ENCODE assay signal across 10 mouse cellular contexts in genomic region chr9:35282851-35283200, GRCm38 (mm10). TPM values are rescaled to one million over a fixed set of nuclear protein-coding genes. Genes with fewer than 3 reads are reported as not detected.
DNase-seq lines count a peak whose midpoint lies in the region; ATAC-seq and TF ChIP-seq lines count a peak whose summit lies in the region.
"Had no signal": no experiment of that assay in that cellular context is flagged by ENCODE, and none has a peak within 500 bp of the region (broad histone marks: within the 10 kb centered on the region; RNA-seq: fewer than 3 reads in every experiment).

No protein-coding gene starts in this region.

- no peak for TF ChIP-seq EP300 in liver, postnatal 0 days (IDR thresholded peaks at IDR 0.05; ENCODE audit: low read depth)

- WGBS in forebrain, embryonic 14.5 days, result 68% methylated on average over 5 of the region's 5 CpGs
- 67% methylated on average over 5 of the region's 5 CpGs for WGBS in forebrain, embryonic 13.5 days
- WGBS in lung, embryonic 14.5 days, result 46% methylated on average over 5 of the region's 5 CpGs
- WGBS in embryonic facial prominence, embryonic 13.5 days, result 34% methylated on average over 5 of the region's 5 CpGs
- 46% methylated on average over 5 of the region's 5 CpGs for WGBS in limb, embryonic 15.5 days
- WGBS in liver, postnatal 0 days (ENCODE audit: insufficient replicate concordance), result 75% methylated on average over 5 of the region's 5 CpGs

- H3K9ac ChIP-seq in forebrain, embryonic 14.5 days (ENCODE audit: low read length), result no peak overlapping the region
- no peak overlapping the region for H3K9ac ChIP-seq in forebrain, embryonic 13.5 days
- no peak overlapping the region for H3K9ac ChIP-seq in lung, embryonic 14.5 days
- no peak overlapping the region for H3K9ac ChIP-seq in embryonic facial prominence, embryonic 13.5 days
- no peak overlapping the region for H3K9ac ChIP-seq in limb, embryonic 15.5 days
- H3K9ac ChIP-seq in liver, postnatal 0 days (replicated peaks), result no peak overlapping the region
- H3K9ac ChIP-seq: liver, embryonic 15.5 days had no signal

- no peaks in the 10 kb centered on the region for H3K4me1 ChIP-seq in forebrain, embryonic 14.5 days (ENCODE audit: control insufficient read depth, insufficient read depth, low read length)
- peaks cover 8% of the 10 kb centered on the region; the same call in 1 of the 2 replicates for H3K4me1 ChIP-seq in forebrain, embryonic 13.5 days
- H3K4me1 ChIP-seq in lung, embryonic 14.5 days (ENCODE audit: insufficient read depth), result no peaks in the 10 kb centered on the region
- peaks cover 20% of the 10 kb centered on the region for H3K4me1 ChIP-seq in embryonic facial prominence, embryonic 13.5 days
- H3K4me1 ChIP-seq in limb, embryonic 15.5 days, result peaks cover 33% of the 10 kb centered on the region
- no peaks in the 10 kb centered on the region for H3K4me1 ChIP-seq in liver, postnatal 0 days (ENCODE audit: insufficient read depth)
- H3K4me1 ChIP-seq: liver, embryonic 15.5 days had no signal

- no peak overlapping the region for H3K4me2 ChIP-seq in forebrain, embryonic 14.5 days (ENCODE audit: low read length)
- H3K4me2 ChIP-seq in forebrain, embryonic 13.5 days, result no peak overlapping the region
- H3K4me2 ChIP-seq in lung, embryonic 14.5 days, result no peak overlapping the region
- H3K4me2 ChIP-seq in embryonic facial prominence, embryonic 13.5 days, result no peak overlapping the region
- no peak overlapping the region for H3K4me2 ChIP-seq in limb, embryonic 15.5 days
- no peak overlapping the region for H3K4me2 ChIP-seq in liver, postnatal 0 days (ENCODE audit: low read depth, low read length)
- H3K4me2 ChIP-seq: liver, embryonic 15.5 days had no signal

- TF ChIP-seq CTCF in lung, embryonic 14.5 days (IDR thresholded peaks at IDR 0.05; ENCODE audit: low read depth), result no peak
- TF ChIP-seq CTCF in liver, postnatal 0 days (IDR thresholded peaks at IDR 0.05; ENCODE audit: low read depth), result no peak

- no peaks in the 10 kb centered on the region for H3K9me3 ChIP-seq in forebrain, embryonic 14.5 days (replicated peaks; ENCODE audit: control insufficient read depth, low read length)
- H3K9me3 ChIP-seq in forebrain, embryonic 13.5 days (replicated peaks), result no peaks in the 10 kb centered on the region
- no peaks in the 10 kb centered on the region for H3K9me3 ChIP-seq in lung, embryonic 14.5 days (ENCODE audit: low read depth, low read length)
- H3K9me3 ChIP-seq in embryonic facial prominence, embryonic 13.5 days, result no peaks in the 10 kb centered on the region
- H3K9me3 ChIP-seq in limb, embryonic 15.5 days, result no peaks in the 10 kb centered on the region
- H3K9me3 ChIP-seq in liver, postnatal 0 days (ENCODE audit: low read length), result no peaks in the 10 kb centered on the region
- H3K9me3 ChIP-seq: liver, embryonic 15.5 days had no signal

- DNase-seq in forebrain, embryonic 14.5 days (ENCODE audit: low spot score), result no peak
- DNase-seq in lung, embryonic 14.5 days, result no peak
- no peak for DNase-seq in lung, postnatal 25 days (ENCODE audit: low spot score)
- no peak for DNase-seq in liver, postnatal 0 days
- DNase-seq in ovary, postnatal 10 days (ENCODE audit: low spot score), result no peak
- DNase-seq: gastrocnemius, postnatal 36 days had no signal

- H3K36me3 ChIP-seq in forebrain, embryonic 14.5 days (ENCODE audit: control insufficient read depth, insufficient read depth, low read length), result peaks cover 3% of the 10 kb centered on the region; the same call in 1 of the 2 replicates
- H3K36me3 ChIP-seq in forebrain, embryonic 13.5 days (ENCODE audit: poor library complexity, severe bottlenecking), result peaks cover 7% of the 10 kb centered on the region; the same call in 1 of the 2 replicates
- H3K36me3 ChIP-seq in lung, embryonic 14.5 days (ENCODE audit: insufficient read depth), result peaks cover 3% of the 10 kb centered on the region
- H3K36me3 ChIP-seq in embryonic facial prominence, embryonic 13.5 days, result peaks cover 3% of the 10 kb centered on the region
- peaks cover 6% of the 10 kb centered on the region; the same call in 1 of the 2 replicates for H3K36me3 ChIP-seq in limb, embryonic 15.5 days
- H3K36me3 ChIP-seq in liver, postnatal 0 days (replicated peaks; ENCODE audit: insufficient read depth, low read length), result 0 out of 2 replicates have a peak, but pooled peaks cover under 1% of the 10 kb centered on the region

- ATAC-seq in forebrain, embryonic 14.5 days, result peak; percentile 21; the same call in 1 of the 2 replicates
- no peak for ATAC-seq in forebrain, embryonic 13.5 days
- ATAC-seq in lung, embryonic 14.5 days (ENCODE audit: insufficient read depth), result peak; percentile 47; the same call in 1 of the 2 replicates
- no peak for ATAC-seq in embryonic facial prominence, embryonic 13.5 days (ENCODE audit: insufficient number of reproducible peaks, insufficient read depth, low FRiP score, low TSS enrichment, low read depth)
- no peak for ATAC-seq in limb, embryonic 15.5 days (ENCODE audit: insufficient number of reproducible peaks, low FRiP score, low TSS enrichment, low read depth)
- ATAC-seq in liver, postnatal 0 days, result no peak

- H3K4me3 ChIP-seq in forebrain, embryonic 14.5 days (ENCODE audit: low read depth, low read length), result no peak overlapping the region
- H3K4me3 ChIP-seq in forebrain, embryonic 13.5 days, result no peak overlapping the region
- H3K4me3 ChIP-seq in lung, embryonic 14.5 days (ENCODE audit: low read depth, low read length), result no peak overlapping the region
- H3K4me3 ChIP-seq in embryonic facial prominence, embryonic 13.5 days, result no peak overlapping the region
- no peak overlapping the region for H3K4me3 ChIP-seq in limb, embryonic 15.5 days
- no peak overlapping the region for H3K4me3 ChIP-seq in liver, postnatal 0 days (ENCODE audit: low read depth, low read length)
- H3K4me3 ChIP-seq: liver, embryonic 15.5 days had no signal

- H3K27me3 ChIP-seq in forebrain, embryonic 14.5 days (replicated peaks; ENCODE audit: control insufficient read depth, insufficient read depth, low read length), result no peaks in the 10 kb centered on the region
- H3K27me3 ChIP-seq in forebrain, embryonic 13.5 days, result peaks cover 3% of the 10 kb centered on the region; the same call in 1 of the 2 replicates
- H3K27me3 ChIP-seq in lung, embryonic 14.5 days (ENCODE audit: insufficient read depth, low read length), result no peaks in the 10 kb centered on the region
- H3K27me3 ChIP-seq in embryonic facial prominence, embryonic 13.5 days, result no peaks in the 10 kb centered on the region
- H3K27me3 ChIP-seq in limb, embryonic 15.5 days, result no peaks in the 10 kb centered on the region
- H3K27me3 ChIP-seq in liver, postnatal 0 days (ENCODE audit: insufficient read depth, low read length), result no peaks in the 10 kb centered on the region
- H3K27me3 ChIP-seq: liver, embryonic 15.5 days had no signal

- no peak overlapping the region for H3K27ac ChIP-seq in forebrain, embryonic 14.5 days (ENCODE audit: low read depth, low read length)
- no peak overlapping the region for H3K27ac ChIP-seq in forebrain, embryonic 13.5 days
- H3K27ac ChIP-seq in lung, embryonic 14.5 days (ENCODE audit: low read depth), result no peak overlapping the region
- peak overlapping the region; percentile 48; the same call in 1 of the 2 replicates for H3K27ac ChIP-seq in embryonic facial prominence, embryonic 13.5 days
- peak overlapping the region; percentile 34; the same call in 1 of the 2 replicates for H3K27ac ChIP-seq in limb, embryonic 15.5 days
- H3K27ac ChIP-seq in liver, postnatal 0 days (ENCODE audit: low read depth), result no peak overlapping the region
- H3K27ac ChIP-seq: liver, embryonic 15.5 days had no signal

RNA-seq across cellular contexts. Expression of gene Rpusd4, which starts 15.2 kb away (rescaled TPM):
- 23.1 and 24.9 TPM in 2 replicates for polyA plus RNA-seq in forebrain, embryonic 14.5 days (2014; fragmentation: Nextera tagmentation; extraction: Ambion mirVana)
- polyA plus RNA-seq in forebrain, embryonic 13.5 days (2015; fragmentation: Nextera tagmentation; extraction: Ambion mirVana), result 22.0 and 23.5 TPM in 2 replicates
- 29.7 and 30.9 TPM in 2 replicates for polyA plus RNA-seq in lung, embryonic 14.5 days (2014; fragmentation: Nextera tagmentation; extraction: Ambion mirVana)
- polyA plus RNA-seq in embryonic facial prominence, embryonic 13.5 days (2015; fragmentation: Nextera tagmentation; extraction: Ambion mirVana), result 30.2 and 30.8 TPM in 2 replicates
- 24.1 and 26.0 TPM in 2 replicates for polyA plus RNA-seq in limb, embryonic 15.5 days (2015; fragmentation: Nextera tagmentation; extraction: Ambion mirVana)
- polyA plus RNA-seq in liver, postnatal 0 days (2015; fragmentation: Nextera tagmentation; extraction: Ambion mirVana), result 7.3 and 8.6 TPM in 2 replicates

RNA-seq across cellular contexts. Expression of gene Fam118b, which starts 15.2 kb away (rescaled TPM):
- 94.5 and 95.0 TPM in 2 replicates for polyA plus RNA-seq in forebrain, embryonic 14.5 days (2014; fragmentation: Nextera tagmentation; extraction: Ambion mirVana)
- 88.5 and 88.8 TPM in 2 replicates for polyA plus RNA-seq in forebrain, embryonic 13.5 days (2015; fragmentation: Nextera tagmentation; extraction: Ambion mirVana)
- polyA plus RNA-seq in lung, embryonic 14.5 days (2014; fragmentation: Nextera tagmentation; extraction: Ambion mirVana), result 37.9 and 40.4 TPM in 2 replicates
- 53.2 and 61.4 TPM in 2 replicates for polyA plus RNA-seq in embryonic facial prominence, embryonic 13.5 days (2015; fragmentation: Nextera tagmentation; extraction: Ambion mirVana)
- polyA plus RNA-seq in limb, embryonic 15.5 days (2015; fragmentation: Nextera tagmentation; extraction: Ambion mirVana), result 38.5 and 38.9 TPM in 2 replicates
- 8.8 and 9.4 TPM in 2 replicates for polyA plus RNA-seq in liver, postnatal 0 days (2015; fragmentation: Nextera tagmentation; extraction: Ambion mirVana)

Comparison
In these comparisons a context has a peak if more than half of its experiments do, and no peak if none do; other contexts are left out.
1. ATAC-seq: peak in forebrain, embryonic 14.5 days (single experiment) and lung, embryonic 14.5 days (single experiment); none in forebrain, embryonic 13.5 days (single experiment), embryonic facial prominence, embryonic 13.5 days (single experiment), limb, embryonic 15.5 days (single experiment) and liver, postnatal 0 days (single experiment).
2. H3K27ac ChIP-seq: peak in embryonic facial prominence, embryonic 13.5 days (single experiment) and limb, embryonic 15.5 days (single experiment); none in forebrain, embryonic 14.5 days (single experiment), forebrain, embryonic 13.5 days (single experiment), lung, embryonic 14.5 days (single experiment) and liver, postnatal 0 days (single experiment).